Mouse (Mus musculus): Measurements from ENCODE around the gene D5Ertd579e. TPM values are rescaled to one million over a fixed set of nuclear protein-coding genes. Genes with fewer than 3 reads are reported as not detected.
"Not testable (repeated sequence)": the region's sequence is repeated elsewhere in the genome, so short reads cannot be mapped to it uniquely, and the experiment has no call there.

Gene D5Ertd579e
- polyA plus RNA-seq, 1 experiment from 2014 or later, result 22.6 TPM

- Histone ChIP-seq H3K36me3 (ENCODE audit: control insufficient read depth, insufficient read depth) (peaks cover 22% of the 10 kb centered on the region), H3K9me3 (replicated peaks; ENCODE audit: control insufficient read depth, low read length) (no peaks in the 10 kb centered on the region), H3K4me2 (ENCODE audit: low read depth, low read length) (no peak overlapping the region), H3K9ac (ENCODE audit: low read depth, low read length) (no peak overlapping the region), H3K4me1 (ENCODE audit: control insufficient read depth, low read depth, low read length) (no peaks in the 10 kb centered on the region; the same call in 1 of the 2 replicates), H3K4me3 (ENCODE audit: low read depth, low read length) (no peak overlapping the region), H3K27ac (ENCODE audit: low read length) (no peak overlapping the region), H3K27me3 (ENCODE audit: control insufficient read depth, insufficient read depth, low read depth, low read length) (no peaks in the 10 kb centered on the region)
- WGBS (ENCODE audit: insufficient replicate concordance), result 79% methylated on average over 5 of the region's 5 CpGs
- ATAC-seq (ENCODE audit: low read depth), result no peak
Observed at GRCm38 (mm10) chr5:36667165-36667564, 28.7 kb downstream of the D5Ertd579e start.

GRCm38 (mm10) chr5:36666699-36667098 lies 29.1 kb downstream of the D5Ertd579e start:
- peaks cover 20% of the 10 kb centered on the region for H3K36me3 ChIP-seq (ENCODE audit: control insufficient read depth, insufficient read depth)
- not testable (repeated sequence) for H3K27me3 ChIP-seq (ENCODE audit: control insufficient read depth, insufficient read depth, low read depth, low read length); H3K4me3 ChIP-seq (ENCODE audit: low read depth, low read length); ATAC-seq (ENCODE audit: low read depth); H3K9me3 ChIP-seq (replicated peaks; ENCODE audit: control insufficient read depth, low read length); H3K4me2 ChIP-seq (ENCODE audit: low read depth, low read length); H3K27ac ChIP-seq (ENCODE audit: low read length); H3K9ac ChIP-seq (ENCODE audit: low read depth, low read length); H3K4me1 ChIP-seq (ENCODE audit: control insufficient read depth, low read depth, low read length)
- 89% methylated on average over 2 of the region's 2 CpGs for WGBS (ENCODE audit: insufficient replicate concordance)

- Histone ChIP-seq H3K4me1 (ENCODE audit: control insufficient read depth, low read depth, low read length) (no peaks in the 10 kb centered on the region; the same call in 1 of the 2 replicates), H3K27me3 (ENCODE audit: control insufficient read depth, insufficient read depth, low read depth, low read length) (no peaks in the 10 kb centered on the region), H3K4me2 (ENCODE audit: low read depth, low read length) (no peak overlapping the region), H3K4me3 (ENCODE audit: low read depth, low read length) (no peak overlapping the region), H3K36me3 (ENCODE audit: control insufficient read depth, insufficient read depth) (peaks cover 10% of the 10 kb centered on the region), H3K9me3 (replicated peaks; ENCODE audit: control insufficient read depth, low read length) (no peaks in the 10 kb centered on the region), H3K9ac (ENCODE audit: low read depth, low read length) (no peak overlapping the region), H3K27ac (ENCODE audit: low read length) (no peak overlapping the region)
- 40% methylated on average over 2 of the region's 2 CpGs for WGBS (ENCODE audit: insufficient replicate concordance)
- no peak for ATAC-seq (ENCODE audit: low read depth)
Observed at GRCm38 (mm10) chr5:36663329-36663728, 32.5 kb downstream of the D5Ertd579e start.

- H3K27ac ChIP-seq (ENCODE audit: low read length); H3K4me2 ChIP-seq (ENCODE audit: low read depth, low read length); H3K36me3 ChIP-seq (ENCODE audit: control insufficient read depth, insufficient read depth); H3K4me3 ChIP-seq (ENCODE audit: low read depth, low read length); ATAC-seq (ENCODE audit: low read depth); H3K9me3 ChIP-seq (replicated peaks; ENCODE audit: control insufficient read depth, low read length); H3K4me1 ChIP-seq (ENCODE audit: control insufficient read depth, low read depth, low read length); H3K9ac ChIP-seq (ENCODE audit: low read depth, low read length); H3K27me3 ChIP-seq (ENCODE audit: control insufficient read depth, insufficient read depth, low read depth, low read length): not testable (repeated sequence)
Observed at GRCm38 (mm10) chr5:36660977-36661760, 34.7 kb downstream of the D5Ertd579e start.

- Histone ChIP-seq H3K4me3 (ENCODE audit: low read depth, low read length) (no peak overlapping the region), H3K27ac (ENCODE audit: low read length) (no peak overlapping the region), H3K27me3 (ENCODE audit: control insufficient read depth, insufficient read depth, low read depth, low read length) (no peaks in the 10 kb centered on the region), H3K36me3 (ENCODE audit: control insufficient read depth, insufficient read depth) (peaks cover 15% of the 10 kb centered on the region), H3K4me1 (ENCODE audit: control insufficient read depth, low read depth, low read length) (peaks cover 28% of the 10 kb centered on the region), H3K4me2 (ENCODE audit: low read depth, low read length) (no peak overlapping the region), H3K9me3 (replicated peaks; ENCODE audit: control insufficient read depth, low read length) (no peaks in the 10 kb centered on the region), H3K9ac (ENCODE audit: low read depth, low read length) (no peak overlapping the region; the same call in 1 of the 2 replicates)
- no peak for ATAC-seq (ENCODE audit: low read depth)
- WGBS (ENCODE audit: insufficient replicate concordance), result 77% methylated on average over 5 of the region's 5 CpGs
Observed at GRCm38 (mm10) chr5:36625612-36626011, 70.2 kb downstream of the D5Ertd579e start.

GRCm38 (mm10) chr5:36623670-36624069 lies 72.2 kb downstream of the D5Ertd579e start:
- Histone ChIP-seq H3K4me1 (ENCODE audit: control insufficient read depth, low read depth, low read length) (peaks cover 41% of the 10 kb centered on the region), H3K27me3 (ENCODE audit: control insufficient read depth, insufficient read depth, low read depth, low read length) (no peaks in the 10 kb centered on the region), H3K9ac (ENCODE audit: low read depth, low read length) (no peak overlapping the region), H3K36me3 (ENCODE audit: control insufficient read depth, insufficient read depth) (peaks cover 9% of the 10 kb centered on the region), H3K9me3 (replicated peaks; ENCODE audit: control insufficient read depth, low read length) (no peaks in the 10 kb centered on the region), H3K27ac (ENCODE audit: low read length) (no peak overlapping the region), H3K4me2 (ENCODE audit: low read depth, low read length) (no peak overlapping the region), H3K4me3 (ENCODE audit: low read depth, low read length) (no peak overlapping the region)
- WGBS (ENCODE audit: insufficient replicate concordance), result 79% methylated on average over 5 of the region's 5 CpGs
- ATAC-seq (ENCODE audit: low read depth), result no peak

GRCm38 (mm10) chr5:36621058-36621449 lies 74.8 kb downstream of the D5Ertd579e start:
- peak overlapping the region; percentile 60 for H3K9ac ChIP-seq (ENCODE audit: low read depth, low read length)
- no peaks in the 10 kb centered on the region for H3K27me3 ChIP-seq (ENCODE audit: control insufficient read depth, insufficient read depth, low read depth, low read length)
- peaks cover 39% of the 10 kb centered on the region for H3K4me1 ChIP-seq (ENCODE audit: control insufficient read depth, low read depth, low read length)
- H3K27ac ChIP-seq (ENCODE audit: low read length), result peak overlapping the region; percentile 96
- WGBS (ENCODE audit: insufficient replicate concordance), result 26% methylated on average over 5 of the region's 5 CpGs
- peak overlapping the region; percentile 39 for H3K4me3 ChIP-seq (ENCODE audit: low read depth, low read length)
- peaks cover 27% of the 10 kb centered on the region for H3K36me3 ChIP-seq (ENCODE audit: control insufficient read depth, insufficient read depth)
- no peaks in the 10 kb centered on the region for H3K9me3 ChIP-seq (replicated peaks; ENCODE audit: control insufficient read depth, low read length)
- ATAC-seq (ENCODE audit: low read depth), result peak; percentile 64
- H3K4me2 ChIP-seq (ENCODE audit: low read depth, low read length), result peak overlapping the region; percentile 56

GRCm38 (mm10) chr5:36620409-36621057 lies 75.3 kb downstream of the D5Ertd579e start:
- no peaks in the 10 kb centered on the region for H3K9me3 ChIP-seq (replicated peaks; ENCODE audit: control insufficient read depth, low read length)
- 15% methylated on average over 8 of the region's 8 CpGs for WGBS (ENCODE audit: insufficient replicate concordance)
- no peaks in the 10 kb centered on the region for H3K27me3 ChIP-seq (ENCODE audit: control insufficient read depth, insufficient read depth, low read depth, low read length)
- peaks cover 39% of the 10 kb centered on the region for H3K4me1 ChIP-seq (ENCODE audit: control insufficient read depth, low read depth, low read length)
- peaks cover 33% of the 10 kb centered on the region for H3K36me3 ChIP-seq (ENCODE audit: control insufficient read depth, insufficient read depth)
- H3K4me2 ChIP-seq (ENCODE audit: low read depth, low read length), result peak overlapping the region; percentile 56
- ATAC-seq (ENCODE audit: low read depth), result peak; percentile 87
- H3K9ac ChIP-seq (ENCODE audit: low read depth, low read length), result peak overlapping the region; percentile 60
- peak overlapping the region; percentile 39 for H3K4me3 ChIP-seq (ENCODE audit: low read depth, low read length)
- H3K27ac ChIP-seq (ENCODE audit: low read length), result peak overlapping the region; percentile 96

- Histone ChIP-seq H3K9me3 (replicated peaks; ENCODE audit: control insufficient read depth, low read length) (no peaks in the 10 kb centered on the region), H3K4me2 (ENCODE audit: low read depth, low read length) (no peak overlapping the region), H3K27ac (ENCODE audit: low read length) (peak overlapping the region; percentile 41; the same call in 1 of the 2 replicates), H3K36me3 (ENCODE audit: control insufficient read depth, insufficient read depth) (peaks cover 49% of the 10 kb centered on the region), H3K9ac (ENCODE audit: low read depth, low read length) (no peak overlapping the region), H3K4me1 (ENCODE audit: control insufficient read depth, low read depth, low read length) (peaks cover 54% of the 10 kb centered on the region), H3K27me3 (ENCODE audit: control insufficient read depth, insufficient read depth, low read depth, low read length) (no peaks in the 10 kb centered on the region), H3K4me3 (ENCODE audit: low read depth, low read length) (no peak overlapping the region)
- no peak for ATAC-seq (ENCODE audit: low read depth)
- WGBS (ENCODE audit: insufficient replicate concordance), result 69% methylated on average over 5 of the region's 5 CpGs
Observed at GRCm38 (mm10) chr5:36618890-36619289, 76.9 kb downstream of the D5Ertd579e start.
